Mouse (Mus musculus): ENCODE data around the gene Cd7.

Gene Cd7

DNA sequence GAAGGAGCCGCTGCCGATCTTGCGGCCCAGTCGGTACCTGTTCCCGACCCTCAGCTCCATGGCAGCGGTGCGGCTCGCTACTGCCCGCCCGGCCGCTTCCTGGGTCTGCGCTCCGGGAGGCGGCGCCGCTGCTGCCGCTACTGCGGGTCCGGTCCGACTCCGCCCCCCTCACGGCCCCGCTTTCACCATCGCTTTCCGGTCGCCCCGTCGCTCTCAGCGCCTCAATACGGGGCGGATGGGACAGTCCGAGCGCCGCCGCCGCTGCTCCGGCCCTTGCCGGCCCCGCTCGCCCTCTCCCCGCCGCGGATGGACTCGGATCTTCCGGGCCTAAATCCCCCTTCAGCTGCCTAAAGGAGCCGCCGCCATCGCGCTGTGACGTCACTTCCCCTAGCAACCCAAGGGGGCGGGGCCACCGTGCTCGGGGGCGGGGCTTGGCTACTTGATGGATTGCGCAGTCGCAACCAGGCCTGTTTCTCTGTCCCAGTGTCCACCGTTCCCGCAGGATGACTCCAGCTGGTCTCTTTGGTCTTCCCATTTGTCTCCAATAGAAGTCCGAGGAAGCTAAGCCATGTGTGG is 48.2 kb downstream of the Cd7 start, which contains the start of gene Csnk1d:
TSS of gene Csnk1d (minus strand) at position 380 of the 576 bp plus-strand sequence.
- peak; percentile 97 for DNase-seq (ENCODE audit: low read depth, low spot score)
- H3K27me3 ChIP-seq (ENCODE audit: control insufficient read depth, insufficient read depth, low read length, poor library complexity, severe bottlenecking) = no peaks in the 10 kb centered on the region

GRCm38 (mm10) chr11:120990126-120990781 is 49.0 kb downstream of the Cd7 start:
- no peaks in the 10 kb centered on the region for H3K36me3 ChIP-seq (ENCODE audit: control insufficient read depth, insufficient read depth, low read length, poor library complexity, severe bottlenecking)
- DNase-seq (ENCODE audit: low read depth, low spot score) = peak; percentile 61

More for the DNA sequence above, 48.2 kb downstream of the Cd7 start, which contains the start of gene Csnk1d:
- no peaks in the 10 kb centered on the region for H3K36me3 ChIP-seq (ENCODE audit: control insufficient read depth, insufficient read depth, low read length, poor library complexity, severe bottlenecking)

GRCm38 (mm10) chr11:120989523-120989922 is 49.7 kb downstream of the Cd7 start:
- DNase-seq (ENCODE audit: low read depth, low spot score) = peak; percentile 15
- Histone ChIP-seq H3K36me3 (ENCODE audit: control insufficient read depth, insufficient read depth, low read length, poor library complexity, severe bottlenecking) (no peaks in the 10 kb centered on the region), H3K27me3 (ENCODE audit: control insufficient read depth, insufficient read depth, low read length, poor library complexity, severe bottlenecking) (no peaks in the 10 kb centered on the region)

More at GRCm38 (mm10) chr11:120990126-120990781, 49.0 kb downstream of the Cd7 start:
- no peaks in the 10 kb centered on the region for H3K27me3 ChIP-seq (ENCODE audit: control insufficient read depth, insufficient read depth, low read length, poor library complexity, severe bottlenecking)

DNA sequence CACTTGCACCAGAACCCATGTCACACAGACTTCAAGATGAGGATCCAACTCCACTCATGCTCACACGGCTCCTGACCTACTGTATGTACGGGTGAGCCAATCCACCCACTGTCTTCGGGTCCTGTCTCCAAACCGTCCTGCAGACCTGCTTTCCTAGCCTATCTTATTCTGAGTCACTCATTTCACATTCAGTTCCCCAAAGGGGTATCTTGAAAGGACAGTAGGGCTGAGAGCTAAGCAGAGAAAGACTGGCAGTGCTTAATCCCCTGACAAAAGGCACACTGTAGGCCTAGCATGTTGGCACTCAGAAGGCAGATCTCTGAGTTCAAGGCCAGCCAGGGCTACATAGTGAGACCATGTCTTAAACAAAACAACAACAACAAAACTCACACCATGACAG is 50.8 kb downstream of the Cd7 start:
- DNase-seq (ENCODE audit: low read depth, low spot score) = no peak
- Histone ChIP-seq H3K36me3 (ENCODE audit: control insufficient read depth, insufficient read depth, low read length, poor library complexity, severe bottlenecking) (no peaks in the 10 kb centered on the region), H3K27me3 (ENCODE audit: control insufficient read depth, insufficient read depth, low read length, poor library complexity, severe bottlenecking) (no peaks in the 10 kb centered on the region)

DNA sequence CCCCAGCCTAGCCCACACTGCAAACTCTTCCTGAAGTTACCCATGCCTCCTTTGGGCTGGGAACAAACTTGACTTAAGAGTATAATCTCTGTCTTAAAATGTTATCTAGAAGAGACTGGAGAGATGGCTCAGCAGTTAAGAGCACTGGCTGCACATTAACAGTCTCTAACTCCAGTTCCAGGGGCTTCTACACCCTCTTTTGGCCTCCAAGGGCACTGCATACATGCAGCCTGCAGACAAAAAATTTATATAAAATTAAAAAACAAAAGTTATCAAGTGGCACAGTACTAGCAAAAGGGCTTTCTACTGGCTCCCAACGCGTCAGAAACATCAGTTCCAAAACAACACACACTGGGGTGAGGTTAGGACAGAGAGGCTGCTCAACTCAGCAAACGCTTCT is 51.6 kb downstream of the Cd7 start:
- no peaks in the 10 kb centered on the region for H3K27me3 ChIP-seq (ENCODE audit: control insufficient read depth, insufficient read depth, low read length, poor library complexity, severe bottlenecking)
- peaks cover under 1% of the 10 kb centered on the region; the same call in 1 of the 2 replicates for H3K36me3 ChIP-seq (ENCODE audit: control insufficient read depth, insufficient read depth, low read length, poor library complexity, severe bottlenecking)
- DNase-seq (ENCODE audit: low read depth, low spot score) = no peak
